In genomic region chr5:135109426-135109825, GRCm38 (mm10) we compare ENCODE assay signal across 21 mouse cellular contexts. TPM values are rescaled to one million over a fixed set of nuclear protein-coding genes. Genes with fewer than 3 reads are reported as not detected.
DNase-seq lines count a peak whose midpoint lies in the region; ATAC-seq and TF ChIP-seq lines count a peak whose summit lies in the region.
"Had no signal": no experiment of that assay in that cellular context is flagged by ENCODE, and none has a peak within 500 bp of the region (broad histone marks: within the 10 kb centered on the region; RNA-seq: fewer than 3 reads in every experiment).

No protein-coding gene starts in this region.

- peaks cover 37% of the 10 kb centered on the region for H3K27me3 ChIP-seq in heart, embryonic 11.5 days (ENCODE audit: control insufficient read depth, insufficient read depth, low read length)
- H3K27me3 ChIP-seq in liver, postnatal 0 days (ENCODE audit: insufficient read depth, low read length): peaks cover 28% of the 10 kb centered on the region
- peaks cover 67% of the 10 kb centered on the region for H3K27me3 ChIP-seq in liver, embryonic 12.5 days (replicated peaks)

- no peak overlapping the region for H3K27ac ChIP-seq in heart, embryonic 11.5 days (ENCODE audit: low read depth, low read length)
- H3K27ac ChIP-seq in liver, postnatal 0 days (ENCODE audit: low read depth): peak overlapping the region; percentile 95
- H3K27ac ChIP-seq in liver, embryonic 12.5 days: no peak overlapping the region
- H3K27ac ChIP-seq: hindbrain, postnatal 0 days; limb, embryonic 15.5 days; lung, embryonic 15.5 days; macrophage; midbrain, embryonic 10.5 days; stomach, embryonic 15.5 days had no signal

- no peak overlapping the region for H3K4me3 ChIP-seq in heart, embryonic 11.5 days (ENCODE audit: low read depth, low read length)
- no peak overlapping the region for H3K4me3 ChIP-seq in liver, postnatal 0 days (ENCODE audit: low read depth, low read length)
- no peak overlapping the region for H3K4me3 ChIP-seq in liver, embryonic 12.5 days
- H3K4me3 ChIP-seq: limb, embryonic 15.5 days; lung, embryonic 15.5 days; midbrain, embryonic 10.5 days; stomach, embryonic 15.5 days had no signal

- H3K9ac ChIP-seq in heart, embryonic 11.5 days (ENCODE audit: low read depth, low read length): no peak overlapping the region
- no peak overlapping the region for H3K9ac ChIP-seq in liver, postnatal 0 days (replicated peaks)
- H3K9ac ChIP-seq in liver, embryonic 12.5 days: no peak overlapping the region
- H3K9ac ChIP-seq: limb, embryonic 15.5 days; lung, embryonic 15.5 days; stomach, embryonic 15.5 days had no signal

- H3K9me3 ChIP-seq in heart, embryonic 11.5 days (replicated peaks; ENCODE audit: control insufficient read depth, low read length): no peaks in the 10 kb centered on the region
- no peaks in the 10 kb centered on the region for H3K9me3 ChIP-seq in liver, postnatal 0 days (ENCODE audit: low read length)
- H3K9me3 ChIP-seq in liver, embryonic 12.5 days (replicated peaks): no peaks in the 10 kb centered on the region
- H3K9me3 ChIP-seq: limb, embryonic 15.5 days; lung, embryonic 15.5 days; midbrain, embryonic 10.5 days; stomach, embryonic 15.5 days had no signal

- DNase-seq in adrenal gland, adult (ENCODE audit: inconsistent age in 2 of 2, low spot score in 1 of 2): peak; percentile 27 to 59
- DNase-seq in adrenal gland, postnatal 25 days: no peak
- DNase-seq in heart, adult 11 months: peak; percentile 93
- DNase-seq in liver, postnatal 0 days: no peak
- DNase-seq in kidney, postnatal 36 days: peak; percentile 61 to 63
- no peak for DNase-seq in cerebellum, adult 8-10 months
- DNase-seq: cerebellum, adult 11-12 months; cerebellum, postnatal 25 days; embryo, embryonic 11 days had no signal

- no peak overlapping the region for H3K4me2 ChIP-seq in heart, embryonic 11.5 days
- peak overlapping the region; percentile 76 for H3K4me2 ChIP-seq in liver, postnatal 0 days (ENCODE audit: low read depth, low read length)
- no peak overlapping the region for H3K4me2 ChIP-seq in liver, embryonic 12.5 days
- H3K4me2 ChIP-seq: limb, embryonic 15.5 days; lung, embryonic 15.5 days; stomach, embryonic 15.5 days had no signal

- no peak for TF ChIP-seq CTCF in liver, postnatal 0 days (IDR thresholded peaks at IDR 0.05; ENCODE audit: low read depth)

- no peak for TF ChIP-seq EP300 in liver, postnatal 0 days (IDR thresholded peaks at IDR 0.05; ENCODE audit: low read depth)

- WGBS in heart, embryonic 11.5 days (ENCODE audit: insufficient replicate concordance): 77% methylated on average over 3 of the region's 3 CpGs
- 76% methylated on average over 3 of the region's 3 CpGs for WGBS in liver, postnatal 0 days (ENCODE audit: insufficient replicate concordance)
- 63% methylated on average over 3 of the region's 3 CpGs for WGBS in liver, embryonic 12.5 days (ENCODE audit: insufficient replicate concordance)

- no peak for ATAC-seq in heart, embryonic 11.5 days (replicated peaks; ENCODE audit: insufficient number of reproducible peaks, low FRiP score, low TSS enrichment)
- ATAC-seq in liver, postnatal 0 days: no peak
- ATAC-seq in liver, embryonic 12.5 days: no peak
- ATAC-seq: forebrain, embryonic 16.5 days; hindbrain, postnatal 0 days; intestine, postnatal 0 days; Patski had no signal

- no peaks in the 10 kb centered on the region for H3K36me3 ChIP-seq in heart, embryonic 11.5 days (ENCODE audit: control insufficient read depth, insufficient read depth, low read length)
- no peaks in the 10 kb centered on the region for H3K36me3 ChIP-seq in liver, postnatal 0 days (replicated peaks; ENCODE audit: insufficient read depth, low read length)
- H3K36me3 ChIP-seq in liver, embryonic 12.5 days: no peaks in the 10 kb centered on the region
- H3K36me3 ChIP-seq: limb, embryonic 15.5 days; lung, embryonic 15.5 days; midbrain, embryonic 10.5 days; stomach, embryonic 15.5 days had no signal

- peaks cover 5% of the 10 kb centered on the region; the same call in 1 of the 2 replicates for H3K4me1 ChIP-seq in heart, embryonic 11.5 days (ENCODE audit: control insufficient read depth, insufficient read depth, low read length)
- peaks cover 11% of the 10 kb centered on the region for H3K4me1 ChIP-seq in liver, postnatal 0 days (ENCODE audit: insufficient read depth)
- H3K4me1 ChIP-seq in liver, embryonic 12.5 days: peaks cover 20% of the 10 kb centered on the region

RNA-seq across cellular contexts. Expression of gene Mlxipl, which starts 19.7 kb away (rescaled TPM):
- total RNA-seq in adrenal gland, postnatal 25 days (2021): 70.1 and 79.1 TPM in 2 replicates
- polyA plus RNA-seq in heart, embryonic 11.5 days (2014; fragmentation: Nextera tagmentation; extraction: Ambion mirVana): 0.54 and 1.2 TPM in 2 replicates
- 18.2 and 19.5 TPM in 2 replicates for polyA plus RNA-seq in liver, postnatal 0 days (2015; fragmentation: Nextera tagmentation; extraction: Ambion mirVana)
- 11.6 and 12.2 TPM in 2 replicates for polyA plus RNA-seq in liver, embryonic 12.5 days (2016; fragmentation: Nextera tagmentation; extraction: Ambion mirVana)
- total RNA-seq: hematopoietic stem cell, adult 5-6 weeks had no signal
- polyA plus RNA-seq: macrophage had no signal

RNA-seq across cellular contexts. Expression of gene Vps37d, which starts 31.4 kb away (rescaled TPM):
- 2.2 and 4.1 TPM in 2 replicates for total RNA-seq in adrenal gland, postnatal 25 days (2021)
- polyA plus RNA-seq in heart, embryonic 11.5 days (2014; fragmentation: Nextera tagmentation; extraction: Ambion mirVana): 2.0 and 2.6 TPM in 2 replicates
- polyA plus RNA-seq in liver, postnatal 0 days (2015; fragmentation: Nextera tagmentation; extraction: Ambion mirVana): 0.53 and 0.80 TPM in 2 replicates
- polyA plus RNA-seq in liver, embryonic 12.5 days (2016; fragmentation: Nextera tagmentation; extraction: Ambion mirVana): 1.2 and 1.3 TPM in 2 replicates
- polyA plus RNA-seq: macrophage had no signal

RNA-seq across cellular contexts. Expression of gene Tbl2, which starts 40.0 kb away (rescaled TPM):
- 31.5 and 46.0 TPM in 2 replicates for total RNA-seq in adrenal gland, postnatal 25 days (2021)
- 20.0 and 21.3 TPM in 2 replicates for polyA plus RNA-seq in heart, embryonic 11.5 days (2014; fragmentation: Nextera tagmentation; extraction: Ambion mirVana)
- 10.4 and 12.3 TPM in 2 replicates for polyA plus RNA-seq in liver, postnatal 0 days (2015; fragmentation: Nextera tagmentation; extraction: Ambion mirVana)
- polyA plus RNA-seq in liver, embryonic 12.5 days (2016; fragmentation: Nextera tagmentation; extraction: Ambion mirVana): 17.1 and 18.9 TPM in 2 replicates

RNA-seq across cellular contexts. Expression of gene Bud23, which starts 44.7 kb away (rescaled TPM):
- 58.5 and 66.1 TPM in 2 replicates for total RNA-seq in adrenal gland, postnatal 25 days (2021)
- 74.8 and 78.3 TPM in 2 replicates for polyA plus RNA-seq in heart, embryonic 11.5 days (2014; fragmentation: Nextera tagmentation; extraction: Ambion mirVana)
- polyA plus RNA-seq in liver, postnatal 0 days (2015; fragmentation: Nextera tagmentation; extraction: Ambion mirVana): 38.3 TPM in 2 replicates
- polyA plus RNA-seq in liver, embryonic 12.5 days (2016; fragmentation: Nextera tagmentation; extraction: Ambion mirVana): 97.8 and 104 TPM in 2 replicates

RNA-seq across cellular contexts. Expression of gene Dnajc30, which starts 45.4 kb away (rescaled TPM):
- total RNA-seq in adrenal gland, postnatal 25 days (2021): 29.6 and 38.8 TPM in 2 replicates
- polyA plus RNA-seq in heart, embryonic 11.5 days (2014; fragmentation: Nextera tagmentation; extraction: Ambion mirVana): 29.2 and 30.9 TPM in 2 replicates
- polyA plus RNA-seq in liver, postnatal 0 days (2015; fragmentation: Nextera tagmentation; extraction: Ambion mirVana): 28.7 and 33.3 TPM in 2 replicates
- polyA plus RNA-seq in liver, embryonic 12.5 days (2016; fragmentation: Nextera tagmentation; extraction: Ambion mirVana): 15.9 and 19.1 TPM in 2 replicates

Comparison
In these comparisons a context has a peak if more than half of its experiments do, and no peak if none do; other contexts are left out.
1. DNase-seq: peak in adrenal gland, adult (2 of 2), heart, adult 11 months (single experiment) and kidney, postnatal 36 days (2 of 2); none in adrenal gland, postnatal 25 days (single experiment), liver, postnatal 0 days (single experiment) and cerebellum, adult 8-10 months (single experiment).